Mouse (Mus musculus) CD8-positive naive resting alpha-beta T cell, adult 57 days (primary cell): Measurements from ENCODE around the gene Phtf2. TPM values are rescaled to one million over a fixed set of nuclear protein-coding genes. Genes with fewer than 3 reads are reported as not detected.

Experiments
- total RNA-seq: library from RNA; stranded (reverse); gene quantifications from one replicate; pipeline ENCODE4 v1.2.4, GENCODE M21; 2023

Phtf2 gene
- total RNA-seq = 17.0 TPM

GRCm38 (mm10) chr5:20881915-20882800 is at the start of gene Phtf2, which contains the start of gene Tmem60:
TSS of gene Phtf2 (minus strand) at chr5:20882124.
TSS of gene Tmem60 (plus strand) at chr5:20882191.

Other genes with a start within 250 kb of the Phtf2 start
- 7.9 TPM for gene Tmem60, start 67 bp upstream of the Phtf2 start, total RNA-seq
- 54.1 TPM for gene Rsbn1l, start 74.3 kb upstream of the Phtf2 start, total RNA-seq
- gene Ptpn12, start 173.8 kb upstream of the Phtf2 start, total RNA-seq = 40.8 TPM